Mouse (Mus musculus) embryonic fibroblast, embryonic 13.5 days (primary cell): ENCODE measurements around the gene Dner. TPM values are rescaled to one million over a fixed set of nuclear protein-coding genes. Genes with fewer than 3 reads are reported as not detected.
"Not testable (repeated sequence)": the region's sequence is repeated elsewhere in the genome, so short reads cannot be mapped to it uniquely, and the experiment has no call there.

ENCODE experiments used
- H3K27ac ChIP-seq: 2 replicates; pipeline ENCODE4 v1.5.1; 2012; ENCODE audit warnings: low read length, control low read depth, inconsistent platforms; ENCODE audit not compliant: insufficient read depth
- H3K4me1 ChIP-seq: 2 replicates; pipeline ENCODE4 v1.6.1; 2011; ENCODE audit warnings: low read length; ENCODE audit not compliant: control insufficient read depth, insufficient read depth
- H3K4me3 ChIP-seq: 2 replicates; pipeline ENCODE4 v1.5.1; 2011; ENCODE audit warnings: mild to moderate bottlenecking, control low read depth, low read length; ENCODE audit not compliant: insufficient read depth
- CTCF ChIP-seq: IDR thresholded peaks from 2 replicates; pipeline ENCODE4 v1.5.1; 2011; ENCODE audit warnings: mild to moderate bottlenecking, control low read depth, low read length, moderate library complexity, borderline replicate concordance; ENCODE audit not compliant: insufficient read depth
- POLR2A ChIP-seq: IDR thresholded peaks from 2 replicates; pipeline ENCODE4 v1.6.1; 2011; ENCODE audit warnings: low read depth, mild to moderate bottlenecking, control low read depth, low read length, moderate library complexity
- polyA plus RNA-seq: library from polyadenylated mRNA; stranded (reverse); fragments of >200 nt; gene quantifications from 2 replicates; pipeline ENCODE4 v1.2.4, GENCODE M21; 2011; ENCODE audit warnings: low read depth; ENCODE audit not compliant: missing spikeins, insufficient read length

Dner gene
- polyA plus RNA-seq, 1 experiment: 1.4 TPM

DNA sequence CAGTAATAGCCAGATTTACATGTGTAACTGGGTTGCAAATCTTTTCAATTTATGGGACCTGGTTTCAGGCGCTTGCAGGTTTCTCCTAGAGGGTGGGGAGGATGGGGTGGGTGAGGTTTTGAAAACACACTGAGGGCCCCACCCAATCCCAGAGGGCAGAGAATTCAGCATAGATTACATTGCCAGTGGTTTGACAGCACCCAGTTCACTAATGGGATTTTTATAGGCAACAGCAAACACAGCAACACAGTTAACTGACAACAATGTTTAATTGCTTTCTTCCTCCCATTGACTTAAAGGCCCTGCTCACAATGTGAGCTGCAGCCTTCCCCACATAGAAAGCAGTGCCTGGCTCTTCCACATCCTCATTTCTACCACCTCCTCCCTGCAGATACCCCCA, 333.8 kb downstream of the Dner start:
- H3K27ac ChIP-seq: no peak overlapping the region
- TF ChIP-seq CTCF (no peak), POLR2A (no peak)
- no peak overlapping the region for H3K4me3 ChIP-seq
- no peaks in the 10 kb centered on the region for H3K4me1 ChIP-seq

DNA sequence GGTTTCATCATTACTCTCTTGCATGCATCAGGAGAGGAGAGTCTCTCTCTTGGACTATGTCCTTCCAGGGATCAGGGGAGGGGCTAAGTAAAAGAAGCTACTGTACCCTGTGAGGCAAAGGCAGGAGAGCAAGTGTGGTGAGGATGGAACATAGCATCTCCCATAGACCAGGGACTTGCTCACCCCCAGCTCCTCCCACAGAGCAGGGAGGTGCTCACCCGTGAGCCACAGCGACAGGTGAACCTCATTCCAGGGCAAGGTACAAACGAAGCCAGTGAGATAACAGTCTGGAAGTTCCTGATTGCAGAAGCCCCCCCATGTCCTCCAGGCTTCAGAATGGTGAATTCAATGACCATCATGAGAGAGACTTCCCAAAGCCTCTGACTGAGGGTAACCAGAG, 334.6 kb downstream of the Dner start:
- no peaks in the 10 kb centered on the region for H3K4me1 ChIP-seq
- H3K4me3 ChIP-seq: no peak overlapping the region
- no peak overlapping the region for H3K27ac ChIP-seq
- TF ChIP-seq POLR2A (no peak), CTCF (no peak)

DNA sequence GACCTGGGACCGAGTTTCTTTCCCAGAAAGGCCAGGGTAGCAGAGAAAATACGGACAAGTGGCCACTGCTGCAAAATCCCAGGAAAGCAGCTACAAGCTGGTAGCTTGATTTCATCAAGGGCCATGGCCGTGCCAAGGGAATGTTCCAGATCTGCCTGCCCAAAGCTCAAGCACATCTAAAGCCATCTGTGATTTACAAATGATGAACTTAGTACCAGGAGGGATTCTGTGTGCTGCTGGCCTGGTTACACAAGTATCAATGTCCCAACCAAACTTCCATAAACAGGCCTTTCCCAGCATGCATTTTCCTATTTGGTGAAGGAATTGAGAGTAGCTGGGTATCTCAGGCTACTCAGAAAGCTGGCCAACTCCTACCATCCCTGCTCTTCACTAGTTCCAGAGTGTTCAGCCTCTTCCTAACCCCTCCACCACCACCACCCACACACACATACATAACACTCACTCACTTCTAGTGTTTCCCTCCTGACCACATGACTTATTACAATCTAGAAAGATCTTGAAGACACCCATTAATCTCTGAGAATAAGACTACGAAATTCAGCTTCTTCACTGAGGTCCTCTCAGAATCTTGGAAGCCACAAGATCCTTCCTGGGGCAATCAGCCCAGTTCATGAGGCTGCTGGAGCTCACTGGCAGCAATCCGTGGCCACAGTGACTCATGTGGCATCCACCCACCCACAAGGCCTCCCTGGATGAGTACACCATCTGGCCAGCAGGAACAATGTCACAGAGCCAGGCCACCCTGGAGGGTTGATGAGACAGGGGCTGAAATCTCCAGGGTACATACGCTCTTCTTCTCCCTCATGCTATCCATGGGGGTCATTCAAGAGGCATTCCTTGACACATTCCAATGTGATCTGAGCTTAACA, 336.2 kb downstream of the Dner start:
- TF ChIP-seq CTCF (no peak), POLR2A (no peak)
- no peak overlapping the region for H3K4me3 ChIP-seq
- H3K27ac ChIP-seq: no peak overlapping the region
- H3K4me1 ChIP-seq: no peaks in the 10 kb centered on the region

DNA sequence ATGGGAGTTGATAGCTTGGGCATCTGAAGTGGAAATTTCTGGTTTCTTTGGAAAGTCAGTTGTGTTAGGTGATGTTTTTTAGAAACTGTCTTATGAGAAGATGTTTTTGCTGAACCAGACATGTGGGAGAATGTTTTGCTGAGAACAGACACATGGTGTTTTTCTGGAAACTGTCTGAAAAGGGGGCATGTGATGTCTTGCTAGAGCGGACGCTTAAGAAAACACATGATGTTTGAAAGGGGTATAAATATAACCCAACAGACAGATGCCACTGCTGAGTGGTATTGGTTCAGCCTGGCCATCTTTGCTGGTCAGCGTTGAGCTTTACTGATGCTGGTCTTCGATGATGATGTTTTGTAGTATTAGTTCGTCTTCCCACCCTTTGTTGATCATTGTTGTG, 338.8 kb downstream of the Dner start:
- TF ChIP-seq CTCF: no peak
- TF ChIP-seq POLR2A: no peak
- Histone ChIP-seq H3K27ac (no peak overlapping the region), H3K4me3 (no peak overlapping the region), H3K4me1 (no peaks in the 10 kb centered on the region)

DNA sequence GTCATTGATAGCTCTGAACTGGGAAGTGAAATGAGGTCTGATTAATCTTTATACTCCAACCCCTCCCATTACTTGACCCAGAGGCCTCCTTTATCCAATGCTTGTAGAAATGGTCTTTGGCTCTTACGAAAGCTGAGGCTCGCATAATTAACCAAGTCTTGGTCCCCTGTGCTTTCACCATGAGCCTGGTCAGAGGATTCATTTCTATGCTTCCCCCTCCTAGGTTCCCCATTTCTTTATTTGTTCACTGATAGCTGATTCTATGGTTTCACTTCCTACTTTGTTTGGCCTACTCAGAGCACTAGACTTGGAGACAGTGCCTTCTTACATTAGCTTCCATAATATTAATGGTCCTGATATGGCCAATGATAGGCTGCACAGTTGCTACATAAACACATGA, 345.8 kb downstream of the Dner start:
- H3K4me1 ChIP-seq: no peaks in the 10 kb centered on the region
- TF ChIP-seq CTCF (no peak), POLR2A (no peak)
- H3K27ac ChIP-seq: no peak overlapping the region
- H3K4me3 ChIP-seq: no peak overlapping the region

DNA sequence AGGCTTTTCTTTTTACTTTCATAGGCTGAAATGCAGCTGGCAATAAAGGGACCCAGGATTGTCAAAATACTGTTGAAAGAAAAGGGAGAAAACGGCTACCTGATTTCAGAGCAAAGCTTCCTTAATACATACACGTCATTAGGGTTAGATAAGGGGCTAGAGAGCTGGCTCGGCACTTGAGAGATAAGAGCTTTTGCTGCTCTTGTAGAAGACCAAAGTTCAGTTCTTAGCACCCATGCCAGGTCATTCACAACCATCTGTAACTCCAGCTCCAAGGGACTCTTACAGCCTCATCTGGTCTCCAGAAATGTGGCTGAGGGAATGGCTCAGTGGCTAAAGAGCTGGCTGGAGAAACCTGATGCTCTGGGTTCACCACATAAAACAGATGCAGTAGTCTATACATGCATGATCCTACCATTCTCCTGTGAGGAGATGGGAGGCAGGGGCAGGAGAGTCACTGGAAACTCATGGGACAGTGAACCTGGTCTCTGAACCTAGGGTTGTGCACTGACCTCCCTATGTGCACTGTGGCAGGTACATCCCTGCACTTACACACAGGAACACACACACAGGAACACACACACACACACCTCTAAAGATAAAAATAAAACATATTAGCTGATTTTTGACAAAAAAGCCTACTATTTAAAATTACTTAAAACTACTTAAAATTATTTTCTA, 348.1 kb downstream of the Dner start:
- no peak overlapping the region for H3K27ac ChIP-seq
- no peak for TF ChIP-seq CTCF
- TF ChIP-seq POLR2A: no peak
- no peaks in the 10 kb centered on the region for H3K4me1 ChIP-seq
- no peak overlapping the region for H3K4me3 ChIP-seq

DNA sequence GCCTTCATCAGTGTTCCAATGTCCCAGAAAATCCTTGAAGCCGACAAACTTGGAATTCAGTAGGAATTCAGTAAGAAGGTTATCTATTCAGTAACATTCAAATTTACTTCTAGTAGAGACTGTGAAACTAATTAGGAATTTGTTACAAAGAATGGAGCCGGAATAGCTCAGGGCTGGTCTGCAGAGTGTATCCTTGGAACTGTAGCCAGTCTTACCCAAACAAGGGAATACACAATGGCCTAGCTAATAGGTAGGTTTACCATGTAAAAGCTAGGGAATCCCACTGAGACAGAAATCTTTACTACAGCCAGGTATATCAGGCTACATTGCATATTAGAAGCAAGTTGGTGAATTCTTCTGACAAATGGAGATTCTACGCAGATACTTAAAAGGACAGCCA, 363.2 kb downstream of the Dner start:
- not testable (repeated sequence) for H3K27ac ChIP-seq, H3K4me1 ChIP-seq, H3K4me3 ChIP-seq

DNA sequence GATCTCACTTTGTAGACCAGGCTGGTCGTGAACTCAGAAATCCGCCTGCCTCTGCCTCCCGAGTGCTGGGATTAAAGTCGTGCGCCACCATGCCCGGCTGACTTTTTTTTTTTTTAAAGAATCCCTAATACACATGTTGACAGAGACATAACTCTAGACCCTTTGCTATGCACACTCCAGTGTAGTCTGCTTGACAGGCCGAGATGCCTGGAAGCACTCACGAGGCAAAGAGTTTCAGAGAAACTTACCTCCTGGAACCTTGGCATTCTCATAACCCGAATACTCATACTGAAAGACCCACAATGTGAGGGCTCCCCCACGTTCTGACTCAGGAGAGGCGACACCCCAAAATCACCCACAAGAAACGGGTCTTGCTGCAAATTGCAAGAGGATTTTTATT, 364.2 kb downstream of the Dner start:
- not testable (repeated sequence) for H3K4me3 ChIP-seq, H3K27ac ChIP-seq, H3K4me1 ChIP-seq

DNA sequence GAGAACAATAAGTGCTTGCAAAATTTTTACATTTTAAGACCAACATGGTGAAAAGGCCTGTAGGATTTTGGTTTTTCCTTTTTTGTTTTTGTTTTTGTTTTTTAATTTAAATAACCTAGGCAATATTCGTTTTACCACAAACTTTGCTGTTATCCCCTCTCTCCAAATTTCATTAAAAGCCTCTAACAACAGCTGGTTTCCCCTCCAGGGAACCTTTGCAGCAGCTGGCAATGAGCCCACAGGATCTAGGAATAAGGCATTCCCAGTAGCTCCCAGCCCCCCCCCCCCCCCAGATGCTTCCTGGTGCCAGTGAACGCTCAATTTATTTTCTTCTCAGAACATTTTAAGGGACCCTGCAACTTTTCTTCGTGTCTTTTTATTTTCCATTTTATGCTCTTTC, 370.7 kb downstream of the Dner start:
- no peak for TF ChIP-seq POLR2A
- Histone ChIP-seq H3K4me1 (no peaks in the 10 kb centered on the region), H3K27ac (no peak overlapping the region), H3K4me3 (no peak overlapping the region)

DNA sequence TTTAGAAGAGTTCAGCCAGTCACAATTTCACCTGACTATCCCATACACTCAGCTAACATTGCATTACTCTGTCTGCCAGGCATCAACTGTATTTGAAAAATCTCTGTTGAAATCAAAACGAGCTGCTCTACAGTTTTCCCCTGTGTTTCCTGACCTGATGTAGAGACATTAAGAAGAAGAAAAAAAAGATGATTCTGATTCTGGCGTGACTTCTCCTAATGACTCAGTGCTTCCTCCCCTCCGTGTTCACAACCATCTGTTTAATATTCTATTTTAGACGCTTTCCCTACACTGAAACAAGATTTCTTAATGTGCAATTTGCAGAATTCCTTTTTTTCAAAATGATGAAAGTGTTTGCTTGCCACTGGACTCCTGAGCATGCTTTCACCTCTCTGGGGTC, 374.7 kb downstream of the Dner start:
- Histone ChIP-seq H3K4me1 (no peaks in the 10 kb centered on the region), H3K4me3 (no peak overlapping the region), H3K27ac (no peak overlapping the region)
- TF ChIP-seq POLR2A (no peak), CTCF (no peak)

Other genes starting within 250 kb of the Dner start
- 6.9 and 7.0 TPM in 2 replicates for gene Fbxo36, start 143.6 kb upstream of the Dner start, polyA plus RNA-seq
- gene Trip12, start 144.3 kb upstream of the Dner start, polyA plus RNA-seq: 278 and 309 TPM in 2 replicates
- gene Slc16a14, start 238.9 kb upstream of the Dner start, polyA plus RNA-seq: not detected in 2 replicates